Mouse (Mus musculus): ENCODE results near the gene Wdr62. TPM values are rescaled to one million over a fixed set of nuclear protein-coding genes. Genes with fewer than 3 reads are reported as not detected.
"Not testable (repeated sequence)": the region's sequence is repeated elsewhere in the genome, so short reads cannot be mapped to it uniquely, and the experiment has no call there.

Gene Wdr62
- polyA plus RNA-seq, 1 experiment from 2014 or later = 18.6 TPM

GRCm38 (mm10) chr7:30216723-30217151 is 63.5 kb downstream of the Wdr62 start:
- no peaks in the 10 kb centered on the region for H3K36me3 ChIP-seq (replicated peaks)
- H3K27me3 ChIP-seq = no peaks in the 10 kb centered on the region
- peak; percentile 77 for ATAC-seq (ENCODE audit: low FRiP score)
- peaks cover 15% of the 10 kb centered on the region for H3K4me1 ChIP-seq
- H3K27ac ChIP-seq = no peak overlapping the region
- no peak overlapping the region for H3K9ac ChIP-seq
- H3K4me2 ChIP-seq = peak overlapping the region; percentile 32; the same call in 1 of the 2 replicates
- no peak overlapping the region for H3K4me3 ChIP-seq (replicated peaks)
- no peaks in the 10 kb centered on the region for H3K9me3 ChIP-seq
- WGBS = under 1% methylated on average over 16 of the region's 16 CpGs

GRCm38 (mm10) chr7:30215875-30216274 is 64.3 kb downstream of the Wdr62 start:
- ATAC-seq (ENCODE audit: low FRiP score) = no peak
- H3K4me2 ChIP-seq = no peak overlapping the region
- 72% methylated on average over 3 of the region's 3 CpGs for WGBS

GRCm38 (mm10) chr7:30213881-30214280 is 66.3 kb downstream of the Wdr62 start:
- H3K9me3 ChIP-seq = no peaks in the 10 kb centered on the region
- no peak overlapping the region for H3K9ac ChIP-seq
- no peak overlapping the region for H3K27ac ChIP-seq
- no peak overlapping the region for H3K4me3 ChIP-seq (replicated peaks)
- no peaks in the 10 kb centered on the region for H3K36me3 ChIP-seq (replicated peaks)
- no peak for ATAC-seq (ENCODE audit: low FRiP score)
- H3K4me1 ChIP-seq = peaks cover under 1% of the 10 kb centered on the region
- WGBS = 97% methylated on average over 3 of the region's 3 CpGs
- no peaks in the 10 kb centered on the region for H3K27me3 ChIP-seq
- H3K4me2 ChIP-seq = no peak overlapping the region

More at GRCm38 (mm10) chr7:30215875-30216274, 64.3 kb downstream of the Wdr62 start:
- H3K27ac ChIP-seq = no peak overlapping the region
- H3K4me1 ChIP-seq = peaks cover 15% of the 10 kb centered on the region
- H3K9ac ChIP-seq = no peak overlapping the region
- H3K9me3 ChIP-seq = no peaks in the 10 kb centered on the region
- no peaks in the 10 kb centered on the region for H3K27me3 ChIP-seq
- H3K4me3 ChIP-seq (replicated peaks) = no peak overlapping the region
- no peaks in the 10 kb centered on the region for H3K36me3 ChIP-seq (replicated peaks)

- Histone ChIP-seq H3K27me3 (no peaks in the 10 kb centered on the region), H3K9ac (no peak overlapping the region), H3K36me3 (replicated peaks) (no peaks in the 10 kb centered on the region), H3K27ac (no peak overlapping the region), H3K4me2 (no peak overlapping the region), H3K4me1 (no peaks in the 10 kb centered on the region), H3K4me3 (replicated peaks) (no peak overlapping the region), H3K9me3 (no peaks in the 10 kb centered on the region)
- WGBS = 20% methylated on average over 4 of the region's 4 CpGs
- ATAC-seq (ENCODE audit: low FRiP score) = no peak
Observed at GRCm38 (mm10) chr7:30211025-30211424, 69.2 kb downstream of the Wdr62 start.

GRCm38 (mm10) chr7:30206364-30206763 is 73.9 kb downstream of the Wdr62 start:
- not testable (repeated sequence) for H3K4me2 ChIP-seq; H3K9ac ChIP-seq; H3K36me3 ChIP-seq (replicated peaks); H3K4me3 ChIP-seq (replicated peaks); H3K4me1 ChIP-seq; ATAC-seq (ENCODE audit: low FRiP score); H3K27ac ChIP-seq; H3K9me3 ChIP-seq; H3K27me3 ChIP-seq
- 64% methylated on average over 5 of the region's 5 CpGs for WGBS

- Histone ChIP-seq H3K9me3 (no peaks in the 10 kb centered on the region), H3K4me1 (no peaks in the 10 kb centered on the region; the same call in 1 of the 2 replicates), H3K9ac (no peak overlapping the region), H3K27me3 (0 out of 2 replicates have a peak, but pooled peaks cover 3% of the 10 kb centered on the region), H3K27ac (no peak overlapping the region), H3K4me2 (no peak overlapping the region), H3K36me3 (replicated peaks) (no peaks in the 10 kb centered on the region), H3K4me3 (replicated peaks) (no peak overlapping the region)
- ATAC-seq (ENCODE audit: low FRiP score) = no peak
- WGBS = 8% methylated on average over 2 of the region's 2 CpGs
Observed at GRCm38 (mm10) chr7:30205383-30205782, 74.8 kb downstream of the Wdr62 start.

- no peak for ATAC-seq (ENCODE audit: low FRiP score)
- H3K9ac ChIP-seq = no peak overlapping the region
- 39% methylated on average over 8 of the region's 8 CpGs for WGBS
Observed at GRCm38 (mm10) chr7:30204380-30204779, 75.8 kb downstream of the Wdr62 start.

GRCm38 (mm10) chr7:30202895-30203690 is 77.1 kb downstream of the Wdr62 start:
- Histone ChIP-seq H3K27ac (no peak overlapping the region), H3K36me3 (replicated peaks) (no peaks in the 10 kb centered on the region), H3K27me3 (0 out of 2 replicates have a peak, but pooled peaks cover 3% of the 10 kb centered on the region), H3K4me2 (no peak overlapping the region), H3K9me3 (no peaks in the 10 kb centered on the region), H3K9ac (no peak overlapping the region), H3K4me3 (replicated peaks) (no peak overlapping the region), H3K4me1 (peaks cover 3% of the 10 kb centered on the region; the same call in 1 of the 2 replicates)
- 90% methylated on average over 11 of the region's 11 CpGs for WGBS
- no peak for ATAC-seq (ENCODE audit: low FRiP score)

More at GRCm38 (mm10) chr7:30204380-30204779, 75.8 kb downstream of the Wdr62 start:
- Histone ChIP-seq H3K4me2 (no peak overlapping the region), H3K36me3 (replicated peaks) (no peaks in the 10 kb centered on the region), H3K27me3 (0 out of 2 replicates have a peak, but pooled peaks cover 3% of the 10 kb centered on the region), H3K4me1 (no peaks in the 10 kb centered on the region; the same call in 1 of the 2 replicates), H3K9me3 (no peaks in the 10 kb centered on the region), H3K4me3 (replicated peaks) (no peak overlapping the region), H3K27ac (no peak overlapping the region)

- H3K9ac ChIP-seq; H3K9me3 ChIP-seq; H3K4me2 ChIP-seq; H3K36me3 ChIP-seq (replicated peaks); ATAC-seq (ENCODE audit: low FRiP score); H3K27ac ChIP-seq; H3K4me1 ChIP-seq; H3K4me3 ChIP-seq (replicated peaks); H3K27me3 ChIP-seq: not testable (repeated sequence)
- WGBS = 86% methylated on average over 5 of the region's 5 CpGs
Observed at GRCm38 (mm10) chr7:30200661-30201060, 79.6 kb downstream of the Wdr62 start.

GRCm38 (mm10) chr7:30200200-30200599 is 80.0 kb downstream of the Wdr62 start:
- Histone ChIP-seq H3K36me3 (replicated peaks) (no peaks in the 10 kb centered on the region), H3K9me3 (no peaks in the 10 kb centered on the region), H3K4me3 (replicated peaks) (no peak overlapping the region), H3K27ac (no peak overlapping the region), H3K4me2 (no peak overlapping the region), H3K4me1 (peaks cover 5% of the 10 kb centered on the region), H3K9ac (no peak overlapping the region), H3K27me3 (0 out of 2 replicates have a peak, but pooled peaks cover 3% of the 10 kb centered on the region)
- WGBS = 80% methylated on average over 5 of the region's 5 CpGs
- no peak for ATAC-seq (ENCODE audit: low FRiP score)

GRCm38 (mm10) chr7:30199498-30200139 is 80.6 kb downstream of the Wdr62 start:
- ATAC-seq (ENCODE audit: low FRiP score) = no peak

GRCm38 (mm10) chr7:30198481-30198971 is 81.7 kb downstream of the Wdr62 start, which contains the start of gene Capns1:
Gene Capns1 (minus strand): TSS chr7:30198811.
- ATAC-seq (ENCODE audit: low FRiP score) = no peak
- no peaks in the 10 kb centered on the region for H3K9me3 ChIP-seq

More at GRCm38 (mm10) chr7:30199498-30200139, 80.6 kb downstream of the Wdr62 start:
- Histone ChIP-seq H3K4me1 (peaks cover 8% of the 10 kb centered on the region), H3K4me3 (replicated peaks) (no peak overlapping the region), H3K9ac (no peak overlapping the region), H3K36me3 (replicated peaks) (no peaks in the 10 kb centered on the region), H3K27ac (no peak overlapping the region), H3K27me3 (0 out of 2 replicates have a peak, but pooled peaks cover 3% of the 10 kb centered on the region), H3K4me2 (no peak overlapping the region), H3K9me3 (no peaks in the 10 kb centered on the region)
- 81% methylated on average over 18 of the region's 18 CpGs for WGBS

More at GRCm38 (mm10) chr7:30198481-30198971, 81.7 kb downstream of the Wdr62 start, which contains the start of gene Capns1:
- 0 out of 2 replicates have a peak, but pooled peaks cover 3% of the 10 kb centered on the region for H3K27me3 ChIP-seq
- no peak within 1 kb of the TSS for H3K27ac ChIP-seq
- peak within 1 kb of the TSS; percentile 20 for H3K4me2 ChIP-seq
- WGBS = 6% methylated on average over 8 of the region's 8 CpGs
- peak within 1 kb of the TSS; percentile 12; the same call in 1 of the 2 replicates for H3K4me3 ChIP-seq (replicated peaks)
- no peaks in the 10 kb centered on the region for H3K36me3 ChIP-seq (replicated peaks)
- H3K4me1 ChIP-seq = peaks cover 11% of the 10 kb centered on the region
- no peak within 1 kb of the TSS for H3K9ac ChIP-seq

Data from forebrain, embryonic 12.5 days (tissue).